Mouse (Mus musculus) gastrocnemius, adult 8-10 months (tissue): ENCODE data around the gene Zfp60. TPM values are rescaled to one million over a fixed set of nuclear protein-coding genes. Genes with fewer than 3 reads are reported as not detected.
A peak's percentile ranks its signal among the peaks of the same experiment; 100 is the strongest.

ENCODE experiments used
- DNase-seq, 2 experiments: peaks; one replicate each; pipeline ENCODE4 v3.0.0; 2022; ENCODE audit warnings: low spot score in 2 of 2
- total RNA-seq, 4 experiments: library from RNA; stranded (reverse); gene quantifications; 2 replicates each; pipeline ENCODE4 v1.2.4; 2022

Zfp60 gene
- total RNA-seq, result 1 to 10 TPM; 5.8 to 9.5 (median 6.8) TPM

GRCm38 (mm10) chr7:27731281-27731883, at the start of gene Zfp60:
Zfp60 (plus strand) TSS chr7:27731389.
- peak; percentile 52 to 72 for DNase-seq

GRCm38 (mm10) chr7:27683218-27683617, 48.0 kb upstream of the Zfp60 start:
- DNase-seq, result no peak

- no peak for DNase-seq
These were observed 46.0 kb upstream of the Zfp60 start for GRCm38 (mm10) chr7:27685220-27685619.

- no peak for DNase-seq
These were observed 45.5 kb upstream of the Zfp60 start for GRCm38 (mm10) chr7:27685681-27686080.

GRCm38 (mm10) chr7:27687043-27687442, 44.1 kb upstream of the Zfp60 start:
- DNase-seq, result no peak

GRCm38 (mm10) chr7:27687836-27688235, 43.4 kb upstream of the Zfp60 start:
- no peak for DNase-seq

GRCm38 (mm10) chr7:27688246-27688788, 42.9 kb upstream of the Zfp60 start:
- no peak for DNase-seq

- peak; percentile 90 to 91 for DNase-seq
These were observed 42.2 kb upstream of the Zfp60 start, which contains the start of gene Zfp607b for GRCm38 (mm10) chr7:27688815-27689612. Zfp607b (plus strand) TSS chr7:27689340.

- DNase-seq, result no peak
These were observed 40.1 kb upstream of the Zfp60 start for GRCm38 (mm10) chr7:27691076-27691475.

- DNase-seq, result no peak
These were observed 34.5 kb upstream of the Zfp60 start for GRCm38 (mm10) chr7:27696711-27697110.

- no peak for DNase-seq
These were observed 20.8 kb upstream of the Zfp60 start for GRCm38 (mm10) chr7:27710402-27710801.

GRCm38 (mm10) chr7:27721951-27722350, 9.2 kb upstream of the Zfp60 start:
- DNase-seq, result no peak

- no peak for DNase-seq
These were observed 5.3 kb upstream of the Zfp60 start for GRCm38 (mm10) chr7:27725566-27726538.

GRCm38 (mm10) chr7:27727471-27727870, 3.7 kb upstream of the Zfp60 start:
- no peak for DNase-seq

GRCm38 (mm10) chr7:27731946-27732345, 757 bp downstream of the Zfp60 start:
- no peak for DNase-seq

- DNase-seq, result no peak
These were observed 1.3 kb downstream of the Zfp60 start for GRCm38 (mm10) chr7:27732508-27732907.

GRCm38 (mm10) chr7:27735457-27735856, 4.3 kb downstream of the Zfp60 start:
- DNase-seq, result no peak

GRCm38 (mm10) chr7:27756351-27757047, 25.3 kb downstream of the Zfp60 start:
- DNase-seq, result no peak

- DNase-seq, result no peak
These were observed 25.8 kb downstream of the Zfp60 start for GRCm38 (mm10) chr7:27757048-27757375.

- no peak for DNase-seq
These were observed 34.1 kb downstream of the Zfp60 start for GRCm38 (mm10) chr7:27765176-27765886.
